Mouse (Mus musculus) liver, embryonic 14.5 days (tissue): ENCODE measurements at regions not wholly inside any gene's neighbourhood (a gene's known extent, or its start where the extent isn't known, plus 50 kb on each side); places are given as distances from the start of the nearest gene placed in this dataset.

Source experiments
- CTCF ChIP-seq: IDR thresholded peaks from 2 replicates; pipeline ENCODE4 v1.5.1; 2016; ENCODE audit warnings: antibody characterized with exemption, low read depth, control low read depth
- EP300 ChIP-seq: IDR thresholded peaks from 2 replicates; pipeline ENCODE4 v1.6.1; 2016; ENCODE audit warnings: antibody characterized with exemption, low read depth

DNA sequence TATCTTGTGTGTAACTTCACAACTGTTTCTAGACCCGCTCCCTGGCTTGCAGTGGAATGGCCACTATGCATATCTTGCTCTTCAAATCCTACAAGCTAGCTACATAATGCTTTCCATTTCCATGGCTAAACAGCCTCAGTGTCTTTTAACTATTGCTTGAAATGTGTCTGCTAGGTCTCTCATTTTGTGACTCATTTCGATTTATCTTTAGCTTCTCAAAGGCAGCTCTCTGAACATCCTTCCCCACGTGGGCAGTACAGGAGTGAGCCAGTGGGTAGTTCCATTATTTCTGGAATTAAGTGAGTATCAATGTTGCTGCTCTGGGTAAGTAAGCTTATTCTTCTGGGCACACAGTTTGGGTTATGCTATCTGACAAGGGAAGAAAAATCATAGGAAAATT lies 102.9 kb upstream of the Stxbp6 start:
- TF ChIP-seq CTCF, result no peak
- TF ChIP-seq EP300, result no peak
